Mouse (Mus musculus) heart, embryonic 10.5 days (tissue): ENCODE measurements around the gene Creb1. TPM values are rescaled to one million over a fixed set of nuclear protein-coding genes. Genes with fewer than 3 reads are reported as not detected.
"Not testable (repeated sequence)": the region's sequence is repeated elsewhere in the genome, so short reads cannot be mapped to it uniquely, and the experiment has no call there.

Experiments
- DNase-seq: peaks from one replicate; pipeline ENCODE4 v3.0.0-alpha.2; 2017; ENCODE audit warnings: low spot score
- H3K27ac ChIP-seq: fragments of 300-500 bp; sonication (generic); 2 replicates; pipeline ENCODE4 v1.5.1; 2016; ENCODE audit warnings: mild to moderate bottlenecking
- H3K27me3 ChIP-seq: fragments of 300-500 bp; sonication (generic); 2 replicates; pipeline ENCODE4 v1.6.1; 2016; ENCODE audit warnings: mild to moderate bottlenecking; ENCODE audit not compliant: poor library complexity, insufficient read depth, severe bottlenecking
- H3K36me3 ChIP-seq: fragments of 300-500 bp; sonication (generic); 2 replicates; pipeline ENCODE4 v1.6.1; 2016; ENCODE audit warnings: mild to moderate bottlenecking, moderate library complexity
- H3K4me1 ChIP-seq: fragments of 300-500 bp; sonication (generic); 2 replicates; pipeline ENCODE4 v1.6.1; 2016; ENCODE audit warnings: mild to moderate bottlenecking
- H3K4me3 ChIP-seq: fragments of 300-500 bp; sonication (generic); 2 replicates; pipeline ENCODE4 v1.5.1; 2016; ENCODE audit warnings: mild to moderate bottlenecking, moderate library complexity
- H3K9me3 ChIP-seq: fragments of 300-500 bp; sonication (generic); 2 replicates; pipeline ENCODE4 v1.6.1; 2016; ENCODE audit warnings: mild to moderate bottlenecking, moderate library complexity
- WGBS: fragments of 180-500 bp; shearing (Covaris S2); methylation state at CpG from one replicate; pipeline ENCODE4 v1.1.7; 2016; 5-methylcytosine and 5-hydroxymethylcytosine counted together
- polyA plus RNA-seq: library from polyadenylated mRNA; unstranded; fragments of >200 nt; fragmentation: Nextera tagmentation; extraction: Ambion mirVana; gene quantifications from 2 replicates; pipeline ENCODE4 v1.2.1, GENCODE M21; 2016

Gene Creb1
- polyA plus RNA-seq, 1 experiment from 2014 or later, result 29.1 TPM

DNA sequence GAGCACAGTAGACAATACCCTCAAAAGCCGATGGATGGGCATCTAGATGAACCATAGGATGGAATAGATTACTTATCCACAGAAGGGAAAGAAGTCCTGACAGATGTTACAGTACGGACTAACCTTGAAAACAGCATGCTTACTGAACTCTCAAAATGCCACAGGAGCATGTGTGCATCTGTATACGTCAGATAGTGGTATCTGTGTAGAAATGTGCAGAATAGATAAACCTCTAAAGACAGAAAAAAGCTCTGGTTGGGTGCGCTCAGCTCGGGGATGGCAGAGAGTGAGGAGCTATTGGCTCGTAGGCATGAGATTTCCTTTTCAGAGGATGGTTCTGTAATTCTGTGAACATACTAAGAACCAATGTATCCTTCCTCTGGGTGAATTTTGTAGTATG, 106.8 kb downstream of the Creb1 start:
- DNase-seq, result peak; percentile 67
- Histone ChIP-seq H3K27ac (no peak overlapping the region), H3K36me3 (no peaks in the 10 kb centered on the region), H3K9me3 (no peaks in the 10 kb centered on the region), H3K27me3 (no peaks in the 10 kb centered on the region), H3K4me1 (no peaks in the 10 kb centered on the region), H3K4me3 (no peak overlapping the region)
- WGBS, result 74% methylated on average over 6 of the region's 6 CpGs

DNA sequence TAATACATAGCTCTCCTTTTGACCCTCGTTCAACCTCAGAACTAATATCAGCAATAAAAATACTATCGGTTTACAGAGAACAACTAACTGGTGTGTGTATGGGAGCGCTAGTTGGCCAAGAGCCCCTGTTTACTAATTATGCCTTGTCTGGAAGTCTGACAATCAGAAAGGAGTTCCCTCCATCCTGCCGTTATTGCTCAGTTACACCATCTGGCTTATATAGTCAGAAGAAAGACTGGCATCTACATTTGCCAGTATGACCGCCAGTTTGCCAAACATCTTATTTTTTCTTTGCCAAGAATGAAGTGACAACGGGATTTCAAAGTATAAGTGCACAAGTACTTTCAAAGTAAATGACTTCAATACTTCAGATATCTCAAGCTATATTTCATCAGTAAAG, 108.6 kb downstream of the Creb1 start:
- no peaks in the 10 kb centered on the region for H3K9me3 ChIP-seq
- no peak for DNase-seq
- H3K4me3 ChIP-seq, result no peak overlapping the region
- H3K27ac ChIP-seq, result no peak overlapping the region
- 0 out of 2 replicates have a peak, but pooled peaks cover 3% of the 10 kb centered on the region for H3K4me1 ChIP-seq
- WGBS, result 89% methylated on average over 6 of the region's 6 CpGs
- H3K27me3 ChIP-seq, result no peaks in the 10 kb centered on the region
- H3K36me3 ChIP-seq, result no peaks in the 10 kb centered on the region

GRCm38 (mm10) chr1:64642541-64642940, 110.1 kb downstream of the Creb1 start:
- H3K4me3 ChIP-seq, H3K4me1 ChIP-seq, H3K9me3 ChIP-seq, H3K27me3 ChIP-seq, DNase-seq, H3K36me3 ChIP-seq, H3K27ac ChIP-seq: not testable (repeated sequence)
- 92% methylated on average over 8 of the region's 8 CpGs for WGBS

GRCm38 (mm10) chr1:64644513-64644912, 112.1 kb downstream of the Creb1 start:
- Histone ChIP-seq H3K4me3 (no peak overlapping the region), H3K9me3 (no peaks in the 10 kb centered on the region), H3K27ac (no peak overlapping the region), H3K27me3 (no peaks in the 10 kb centered on the region), H3K4me1 (0 out of 2 replicates have a peak, but pooled peaks cover 3% of the 10 kb centered on the region), H3K36me3 (no peaks in the 10 kb centered on the region)
- WGBS, result 88% methylated on average over 3 of the region's 3 CpGs
- no peak for DNase-seq

- Histone ChIP-seq H3K9me3 (no peaks in the 10 kb centered on the region), H3K27ac (no peak overlapping the region), H3K4me3 (no peak overlapping the region), H3K27me3 (no peaks in the 10 kb centered on the region), H3K4me1 (0 out of 2 replicates have a peak, but pooled peaks cover 7% of the 10 kb centered on the region), H3K36me3 (no peaks in the 10 kb centered on the region)
- 66% methylated on average over 11 of the region's 11 CpGs for WGBS
- DNase-seq, result no peak
These were observed 117.1 kb downstream of the Creb1 start for GRCm38 (mm10) chr1:64649362-64650124.

- H3K36me3 ChIP-seq, result no peaks in the 10 kb centered on the region
- H3K27me3 ChIP-seq, result no peaks in the 10 kb centered on the region
- no peaks in the 10 kb centered on the region for H3K9me3 ChIP-seq
- no peak for DNase-seq
- 0 out of 2 replicates have a peak, but pooled peaks cover 4% of the 10 kb centered on the region for H3K4me1 ChIP-seq
- WGBS, result 86% methylated on average over 6 of the region's 6 CpGs
- H3K4me3 ChIP-seq, result no peak overlapping the region
- H3K27ac ChIP-seq, result no peak overlapping the region
These were observed 121.3 kb downstream of the Creb1 start for GRCm38 (mm10) chr1:64653701-64654100.

Other genes with a start within 250 kb of the Creb1 start
- gene Mettl21a, start 84.6 kb downstream of the Creb1 start, polyA plus RNA-seq, result 14.7 and 14.9 TPM in 2 replicates
- 4.0 and 5.4 TPM in 2 replicates for gene Ccnyl1, start 157.8 kb downstream of the Creb1 start, polyA plus RNA-seq
- gene Fzd5, start 205.1 kb downstream of the Creb1 start, polyA plus RNA-seq, result 1.4 and 1.8 TPM in 2 replicates